Mouse (Mus musculus) embryonic facial prominence, embryonic 12.5 days (tissue): ENCODE measurements around the gene Gmpr2. TPM values are rescaled to one million over a fixed set of nuclear protein-coding genes. Genes with fewer than 3 reads are reported as not detected.
A peak's percentile ranks its signal among the peaks of the same experiment; 100 is the strongest.

Source experiments
- ATAC-seq: fragments of 200-750 bp; cut with Nextera tagmentation; 2 replicates; pipeline ENCODE4 v1.8.0; 2017; ENCODE audit not compliant: insufficient number of reproducible peaks, insufficient read depth, low FRiP score, low TSS enrichment
- H3K27ac ChIP-seq: fragments of 300-500 bp; sonication (generic); 2 replicates; pipeline ENCODE4 v1.5.1; 2016; ENCODE audit warnings: mild to moderate bottlenecking
- H3K27me3 ChIP-seq: fragments of 300-500 bp; sonication (generic); 2 replicates; pipeline ENCODE4 v1.6.1; 2016; ENCODE audit warnings: mild to moderate bottlenecking, moderate library complexity
- H3K36me3 ChIP-seq: fragments of 300-500 bp; sonication (generic); 2 replicates; pipeline ENCODE4 v1.6.1; 2016; ENCODE audit warnings: mild to moderate bottlenecking
- H3K4me1 ChIP-seq: fragments of 300-500 bp; sonication (generic); 2 replicates; pipeline ENCODE4 v1.6.1; 2016
- H3K4me2 ChIP-seq: fragments of 300-500 bp; sonication (generic); replicated peaks from 2 replicates; pipeline ENCODE4 v1.6.1; 2016; ENCODE audit warnings: mild to moderate bottlenecking, moderate library complexity
- H3K4me3 ChIP-seq: fragments of 300-500 bp; sonication (generic); 2 replicates; pipeline ENCODE4 v1.5.1; 2016; ENCODE audit warnings: mild to moderate bottlenecking
- H3K9ac ChIP-seq: fragments of 300-500 bp; sonication (generic); 2 replicates; pipeline ENCODE4 v1.6.1; 2016; ENCODE audit warnings: mild to moderate bottlenecking, moderate library complexity
- H3K9me3 ChIP-seq: fragments of 300-500 bp; sonication (generic); 2 replicates; pipeline ENCODE4 v1.6.1; 2016; ENCODE audit warnings: mild to moderate bottlenecking, moderate library complexity
- WGBS: fragments of 180-500 bp; shearing (Covaris S2); methylation state at CpG from one replicate; pipeline ENCODE4 v1.1.7; 2016; 5-methylcytosine and 5-hydroxymethylcytosine counted together
- polyA plus RNA-seq: library from polyadenylated mRNA; unstranded; fragments of >200 nt; fragmentation: Nextera tagmentation; extraction: Ambion mirVana; gene quantifications from 2 replicates; pipeline ENCODE4 v1.2.1, GENCODE M21; 2016

Gmpr2 gene
- polyA plus RNA-seq, 1 experiment from 2014 or later: 74.7 TPM

DNA sequence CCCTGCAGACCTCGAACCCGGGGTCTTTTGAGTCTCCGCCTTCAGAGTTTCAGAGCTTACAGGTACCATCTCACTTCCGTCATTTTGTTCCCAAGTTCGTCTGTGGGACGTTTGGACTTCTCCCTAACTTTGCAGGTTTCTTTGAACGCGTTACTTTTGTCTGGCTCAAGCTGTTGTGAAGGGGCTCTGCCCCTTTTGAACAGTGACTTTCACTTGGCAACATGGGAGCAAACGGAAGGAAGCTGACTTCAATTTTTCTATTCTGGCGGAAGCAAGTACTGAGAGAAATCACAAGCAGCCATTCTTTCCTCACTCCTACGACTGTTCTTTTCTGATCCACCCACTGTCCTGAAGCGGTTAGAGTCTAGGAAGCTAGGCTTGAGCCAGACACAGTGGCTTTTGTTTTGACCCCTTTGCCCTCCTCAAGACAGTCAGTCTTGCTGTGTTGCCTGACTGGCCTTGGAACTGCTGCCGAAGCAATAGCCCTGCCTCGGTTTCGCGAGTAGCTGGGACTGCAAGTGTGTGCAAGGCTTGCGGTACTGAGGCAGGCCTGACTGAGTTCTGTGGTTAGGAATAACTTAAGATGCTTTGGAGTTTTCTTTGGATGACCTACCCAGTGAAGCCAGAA lies 27.4 kb upstream of the Gmpr2 start:
- Histone ChIP-seq H3K9me3 (no peaks in the 10 kb centered on the region), H3K36me3 (peaks cover 33% of the 10 kb centered on the region), H3K4me1 (peaks cover 19% of the 10 kb centered on the region), H3K9ac (peak overlapping the region; percentile 96), H3K27me3 (no peaks in the 10 kb centered on the region), H3K4me2 (peak overlapping the region; percentile 92), H3K27ac (peak overlapping the region; percentile 26), H3K4me3 (peak overlapping the region; percentile 95)
- WGBS: 20% methylated on average over 17 of the region's 17 CpGs
- no peak for ATAC-seq

- Histone ChIP-seq H3K9ac (no peak within 1 kb of the TSS), H3K4me2 (no peak within 1 kb of the TSS), H3K36me3 (peaks cover 11% of the 10 kb centered on the region; the same call in 1 of the 2 replicates), H3K4me3 (no peak within 1 kb of the TSS), H3K27me3 (no peaks in the 10 kb centered on the region), H3K9me3 (no peaks in the 10 kb centered on the region), H3K4me1 (peaks cover 3% of the 10 kb centered on the region), H3K27ac (no peak within 1 kb of the TSS)
- WGBS: 93% methylated on average over 2 of the region's 2 CpGs
- no peak for ATAC-seq
Measured at GRCm38 (mm10) chr14:55649884-55650283, 21.9 kb upstream of the Gmpr2 start, which contains the start of gene Tssk4. Gene Tssk4, plus strand, starts transcription at chr14:55650184.

- peaks cover 6% of the 10 kb centered on the region; the same call in 1 of the 2 replicates for H3K36me3 ChIP-seq
- H3K9me3 ChIP-seq: no peaks in the 10 kb centered on the region
- no peak overlapping the region for H3K4me3 ChIP-seq
- H3K4me2 ChIP-seq: no peak overlapping the region
- H3K4me1 ChIP-seq: no peaks in the 10 kb centered on the region
- WGBS: 83% methylated on average over 7 of the region's 7 CpGs
- no peaks in the 10 kb centered on the region for H3K27me3 ChIP-seq
- no peak for ATAC-seq
- no peak overlapping the region for H3K27ac ChIP-seq
- no peak overlapping the region for H3K9ac ChIP-seq
Measured at GRCm38 (mm10) chr14:55651528-55651927, 20.2 kb upstream of the Gmpr2 start.

- Histone ChIP-seq H3K27me3 (no peaks in the 10 kb centered on the region), H3K27ac (no peak overlapping the region), H3K4me1 (peaks cover 5% of the 10 kb centered on the region; the same call in 1 of the 2 replicates), H3K9me3 (no peaks in the 10 kb centered on the region), H3K4me2 (no peak overlapping the region), H3K9ac (no peak overlapping the region), H3K4me3 (no peak overlapping the region), H3K36me3 (peaks cover 16% of the 10 kb centered on the region)
- 86% methylated on average over 3 of the region's 3 CpGs for WGBS
- ATAC-seq: no peak
Measured at GRCm38 (mm10) chr14:55656935-55657334, 14.8 kb upstream of the Gmpr2 start.

- no peak overlapping the region for H3K9ac ChIP-seq
- 93% methylated on average over 5 of the region's 5 CpGs for WGBS
- no peaks in the 10 kb centered on the region for H3K9me3 ChIP-seq
- H3K27me3 ChIP-seq: no peaks in the 10 kb centered on the region
- H3K4me2 ChIP-seq: no peak overlapping the region
- no peak for ATAC-seq
- peaks cover 5% of the 10 kb centered on the region; the same call in 1 of the 2 replicates for H3K4me1 ChIP-seq
- H3K27ac ChIP-seq: no peak overlapping the region
- H3K4me3 ChIP-seq: no peak overlapping the region
- H3K36me3 ChIP-seq: peaks cover 21% of the 10 kb centered on the region
Measured at GRCm38 (mm10) chr14:55658011-55658410, 13.7 kb upstream of the Gmpr2 start.

DNA sequence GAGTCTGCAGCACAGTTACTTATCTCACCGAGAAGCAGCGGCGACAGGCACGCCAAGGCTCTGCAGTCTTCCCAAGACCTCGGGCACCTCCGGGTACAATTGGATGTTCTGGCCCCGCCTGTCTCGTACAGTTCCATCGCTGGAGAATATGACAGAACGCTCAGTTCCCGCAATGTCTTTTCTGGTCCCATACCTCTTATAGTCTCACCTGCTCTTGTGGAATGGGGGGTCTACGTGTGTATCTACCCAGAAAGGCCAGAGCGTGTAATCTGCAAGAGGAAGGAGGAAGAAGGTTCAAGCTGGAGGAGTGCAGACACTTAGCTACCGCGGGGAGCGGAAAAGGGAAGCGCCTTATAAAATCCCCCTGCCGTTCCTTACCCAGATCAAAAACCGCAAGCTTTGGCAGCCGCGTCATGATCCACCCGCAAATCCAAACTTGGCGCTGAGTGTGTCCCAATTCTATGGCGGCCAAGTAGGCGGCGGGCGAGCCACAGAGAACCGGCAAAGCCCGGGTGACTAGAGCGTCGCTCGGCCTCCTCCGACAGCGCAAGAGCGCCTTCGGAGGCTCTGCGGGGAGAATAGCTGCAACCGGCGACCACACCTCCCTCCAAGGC lies 11.7 kb upstream of the Gmpr2 start, which contains the start of gene Mdp1:
Gene Mdp1, minus strand, starts transcription at position 549 of the 614 bp plus-strand sequence.
- H3K4me1 ChIP-seq: peaks cover 5% of the 10 kb centered on the region; the same call in 1 of the 2 replicates
- peak within 1 kb of the TSS; percentile 71 for H3K9ac ChIP-seq
- peak; percentile 83 for ATAC-seq
- peaks cover 32% of the 10 kb centered on the region for H3K36me3 ChIP-seq
- H3K4me2 ChIP-seq: peak within 1 kb of the TSS; percentile 51
- H3K27me3 ChIP-seq: no peaks in the 10 kb centered on the region
- H3K4me3 ChIP-seq: peak within 1 kb of the TSS; percentile 62
- peak within 1 kb of the TSS; percentile 83 for H3K27ac ChIP-seq
- H3K9me3 ChIP-seq: no peaks in the 10 kb centered on the region
- under 1% methylated on average over 39 of the region's 39 CpGs for WGBS

GRCm38 (mm10) chr14:55660636-55661035 lies 11.1 kb upstream of the Gmpr2 start:
- Histone ChIP-seq H3K9me3 (no peaks in the 10 kb centered on the region), H3K27ac (0 out of 2 replicates have a peak overlapping the region, but pooled peaks have one; percentile 83), H3K36me3 (peaks cover 33% of the 10 kb centered on the region), H3K4me3 (peak overlapping the region; percentile 62), H3K9ac (no peak overlapping the region), H3K4me2 (peak overlapping the region; percentile 51), H3K4me1 (peaks cover 5% of the 10 kb centered on the region; the same call in 1 of the 2 replicates), H3K27me3 (no peaks in the 10 kb centered on the region)
- 56% methylated on average over 2 of the region's 2 CpGs for WGBS
- ATAC-seq: no peak

DNA sequence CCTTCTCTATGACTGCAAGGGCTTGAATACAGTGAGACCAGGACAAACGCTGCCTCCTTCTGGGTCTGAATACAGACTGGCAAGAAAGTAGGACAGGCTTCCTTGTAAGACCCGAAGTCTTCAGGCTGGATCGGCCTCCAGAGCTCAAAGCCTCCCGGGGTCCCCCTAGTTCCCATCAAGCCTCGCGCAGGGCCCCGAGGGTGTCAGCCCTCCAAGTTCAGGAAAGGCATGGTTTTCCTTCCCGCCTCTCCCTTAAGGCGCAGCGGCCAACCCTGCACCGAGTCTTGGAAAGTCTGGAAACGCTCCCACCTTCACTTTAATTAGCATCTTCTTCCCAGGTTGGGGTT lies 282 bp upstream of the Gmpr2 start:
- ATAC-seq: peak; percentile 50
- peaks cover 16% of the 10 kb centered on the region; the same call in 1 of the 2 replicates for H3K4me1 ChIP-seq
- H3K4me2 ChIP-seq: peak overlapping the region; percentile 86
- peak overlapping the region; percentile 78 for H3K4me3 ChIP-seq
- no peaks in the 10 kb centered on the region for H3K27me3 ChIP-seq
- peak overlapping the region; percentile 85 for H3K27ac ChIP-seq
- H3K9me3 ChIP-seq: no peaks in the 10 kb centered on the region
- H3K36me3 ChIP-seq: peaks cover 23% of the 10 kb centered on the region
- under 1% methylated on average over 12 of the region's 12 CpGs for WGBS
- peak overlapping the region; percentile 78 for H3K9ac ChIP-seq

- peaks cover 30% of the 10 kb centered on the region for H3K36me3 ChIP-seq
- no peak for ATAC-seq
- H3K4me1 ChIP-seq: peaks cover 16% of the 10 kb centered on the region; the same call in 1 of the 2 replicates
- H3K27ac ChIP-seq: no peak overlapping the region
- peak overlapping the region; percentile 64 for H3K9ac ChIP-seq
- H3K9me3 ChIP-seq: no peaks in the 10 kb centered on the region
- peak overlapping the region; percentile 86 for H3K4me2 ChIP-seq
- 74% methylated on average over 7 of the region's 7 CpGs for WGBS
- no peaks in the 10 kb centered on the region for H3K27me3 ChIP-seq
- H3K4me3 ChIP-seq: peak overlapping the region; percentile 78
Measured at GRCm38 (mm10) chr14:55672741-55673060, 960 bp downstream of the Gmpr2 start.

DNA sequence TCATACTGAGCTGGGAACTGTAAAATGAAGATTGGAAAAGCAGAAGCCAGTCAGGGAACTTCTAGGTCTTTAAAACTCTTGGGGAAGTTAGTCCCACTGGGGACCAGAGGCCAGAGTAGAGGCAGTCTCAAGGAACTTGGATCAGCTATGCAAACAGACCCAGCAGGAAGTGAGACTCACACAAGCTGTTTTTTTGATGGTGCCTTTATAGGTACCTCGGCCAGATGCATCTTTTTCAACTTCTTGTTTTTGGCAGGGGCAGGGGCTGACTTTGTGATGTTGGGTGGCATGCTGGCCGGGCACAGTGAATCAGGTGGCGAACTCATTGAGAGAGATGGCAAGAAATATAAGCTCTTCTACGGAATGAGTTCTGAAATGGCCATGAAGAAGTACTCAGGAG lies 5.9 kb downstream of the Gmpr2 start:
- ATAC-seq: no peak
- no peak overlapping the region for H3K4me2 ChIP-seq
- no peak overlapping the region for H3K4me3 ChIP-seq
- 87% methylated on average over 4 of the region's 4 CpGs for WGBS
- H3K9ac ChIP-seq: no peak overlapping the region
- H3K27me3 ChIP-seq: no peaks in the 10 kb centered on the region
- H3K9me3 ChIP-seq: no peaks in the 10 kb centered on the region
- H3K4me1 ChIP-seq: peaks cover 15% of the 10 kb centered on the region
- peaks cover 58% of the 10 kb centered on the region for H3K36me3 ChIP-seq
- no peak overlapping the region for H3K27ac ChIP-seq

DNA sequence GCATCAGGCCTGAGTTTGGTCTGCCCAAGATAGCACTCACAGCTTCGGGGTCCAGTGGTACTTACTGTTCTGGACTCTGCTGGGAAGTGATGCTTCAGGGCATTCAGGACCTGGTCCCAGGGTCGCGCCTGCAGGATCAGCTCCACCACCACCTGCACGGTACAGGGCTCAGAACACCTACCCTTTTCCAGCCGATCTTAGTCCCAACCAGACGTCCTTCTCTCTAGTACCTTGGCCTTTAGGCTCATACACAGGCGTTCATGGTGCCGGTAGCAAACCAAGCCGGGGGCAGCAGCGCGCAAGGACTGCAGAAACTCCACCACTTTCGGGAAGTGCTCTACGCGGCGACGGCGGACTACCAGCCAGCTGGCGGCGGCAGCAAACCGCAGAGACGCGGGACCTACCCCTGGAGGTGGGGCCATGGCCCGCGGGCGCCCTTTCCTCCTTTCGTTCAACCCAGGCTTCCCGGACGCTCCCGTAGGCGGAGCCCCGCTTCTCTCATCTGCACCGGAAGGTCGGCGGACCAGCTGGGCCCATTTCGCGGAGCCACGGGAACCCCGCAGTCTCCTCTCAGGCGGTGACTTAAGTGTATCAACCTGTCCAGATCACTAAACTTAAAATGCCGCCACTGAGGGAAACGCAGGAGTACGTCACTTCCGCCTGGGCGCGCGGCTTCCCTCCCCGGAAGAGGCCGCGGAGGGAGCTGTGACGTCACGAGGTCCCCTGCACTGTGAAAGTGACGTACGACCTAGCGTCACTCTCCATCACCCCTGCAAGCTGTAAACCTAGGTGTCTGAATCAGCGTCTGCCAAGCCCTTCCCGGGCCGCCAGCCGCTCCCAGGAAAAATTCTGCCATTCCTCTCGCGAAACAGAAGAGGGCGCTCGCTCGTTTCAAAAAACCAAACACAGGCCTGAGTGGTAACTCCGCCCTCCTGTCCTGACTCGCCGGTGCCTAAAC lies 9.7 kb downstream of the Gmpr2 start, which contains the start of gene Tinf2:
Gene Tinf2, minus strand, starts transcription at position 661 of the 958 bp plus-strand sequence.
- peak within 1 kb of the TSS; percentile 85 for H3K4me2 ChIP-seq
- no peaks in the 10 kb centered on the region for H3K9me3 ChIP-seq
- no peaks in the 10 kb centered on the region for H3K27me3 ChIP-seq
- under 1% methylated on average over 66 of the region's 66 CpGs for WGBS
- peaks cover 40% of the 10 kb centered on the region for H3K36me3 ChIP-seq
- H3K4me3 ChIP-seq: peak within 1 kb of the TSS; percentile 82
- H3K27ac ChIP-seq: peak within 1 kb of the TSS; percentile 83
- peak within 1 kb of the TSS; percentile 71 for H3K9ac ChIP-seq
- peaks cover 10% of the 10 kb centered on the region for H3K4me1 ChIP-seq
- ATAC-seq: peak; percentile 94
